Mouse (Mus musculus): ENCODE results near the gene Hs2st1. TPM values are rescaled to one million over a fixed set of nuclear protein-coding genes. Genes with fewer than 3 reads are reported as not detected.
"Not testable (repeated sequence)": the region's sequence is repeated elsewhere in the genome, so short reads cannot be mapped to it uniquely, and the experiment has no call there.

The Hs2st1 gene
- polyA plus RNA-seq, 1 experiment = 20.3 TPM

DNA sequence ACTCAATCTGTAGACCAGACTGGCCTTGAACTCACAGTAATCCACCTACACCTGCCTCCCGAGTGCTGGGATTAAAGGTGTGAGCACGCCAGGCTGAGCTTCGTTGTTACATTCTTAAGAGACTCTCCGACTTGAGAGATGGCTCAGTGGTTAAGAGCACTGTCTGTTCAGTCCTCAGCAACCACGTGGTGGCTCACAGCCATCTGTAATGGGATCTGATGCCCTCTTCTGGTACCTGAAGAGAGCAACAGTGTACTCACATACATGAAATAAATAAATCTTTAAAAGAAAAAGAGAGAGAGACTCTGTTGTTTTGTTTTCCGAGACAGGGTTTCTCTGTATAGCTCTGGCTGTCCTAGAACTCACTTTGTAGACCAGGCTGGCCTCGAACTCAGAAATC lies 35.8 kb upstream of the Hs2st1 start:
- not testable (repeated sequence) for H3K79me2 ChIP-seq (ENCODE audit: control insufficient read depth, insufficient read depth)

DNA sequence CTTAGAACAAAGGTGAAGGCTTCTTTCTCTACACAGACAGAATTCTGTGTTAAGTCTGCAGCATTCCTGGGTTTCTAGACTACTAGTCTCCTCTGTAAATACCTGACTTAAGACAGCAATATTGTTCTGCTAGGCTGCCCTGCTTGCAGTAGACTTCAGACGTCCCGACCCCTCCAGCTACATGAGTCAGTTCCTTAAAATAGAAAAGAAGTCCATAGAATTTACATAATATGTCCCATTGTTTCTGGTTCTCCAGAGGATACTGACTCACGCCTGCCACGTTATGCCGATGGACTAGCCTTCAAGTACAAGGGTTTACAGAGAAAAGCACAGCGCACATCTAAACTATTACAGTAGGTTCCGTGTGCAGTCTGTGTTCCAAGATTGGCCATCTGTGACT lies 34.2 kb upstream of the Hs2st1 start:
- TF ChIP-seq MYOG (IDR thresholded peaks at IDR 0.05; ENCODE audit: control insufficient read depth, extremely low read depth, insufficient read length) = no peak
- TF ChIP-seq MAX (IDR thresholded peaks at IDR 0.05) = peak; percentile 67
- Histone ChIP-seq H3K79me2 (ENCODE audit: control insufficient read depth, insufficient read depth) (no peaks in the 10 kb centered on the region), H3K36me3 (ENCODE audit: control insufficient read depth, insufficient read depth) (peaks cover 7% of the 10 kb centered on the region), H3ac (ENCODE audit: control insufficient read depth, insufficient read length, low read depth) (no peak overlapping the region), H3K27me3 (ENCODE audit: control insufficient read depth, insufficient read depth, insufficient read length) (no peaks in the 10 kb centered on the region), H3K4me3 (ENCODE audit: insufficient read depth, poor library complexity, severe bottlenecking) (no peak overlapping the region), H3K79me3 (ENCODE audit: low read depth) (no peaks in the 10 kb centered on the region)

More for the DNA sequence above, 35.8 kb upstream of the Hs2st1 start:
- H3K79me3 ChIP-seq (ENCODE audit: low read depth); H3K36me3 ChIP-seq (ENCODE audit: control insufficient read depth, insufficient read depth); H3K27me3 ChIP-seq (ENCODE audit: control insufficient read depth, insufficient read depth, insufficient read length); H3K4me3 ChIP-seq (ENCODE audit: insufficient read depth, poor library complexity, severe bottlenecking); H3ac ChIP-seq (ENCODE audit: control insufficient read depth, insufficient read length, low read depth): not testable (repeated sequence)
- TF ChIP-seq MAX (IDR thresholded peaks at IDR 0.05) (peak; percentile 34), USF1 (IDR thresholded peaks at IDR 0.05; ENCODE audit: low read depth) (peak; percentile 53)

DNA sequence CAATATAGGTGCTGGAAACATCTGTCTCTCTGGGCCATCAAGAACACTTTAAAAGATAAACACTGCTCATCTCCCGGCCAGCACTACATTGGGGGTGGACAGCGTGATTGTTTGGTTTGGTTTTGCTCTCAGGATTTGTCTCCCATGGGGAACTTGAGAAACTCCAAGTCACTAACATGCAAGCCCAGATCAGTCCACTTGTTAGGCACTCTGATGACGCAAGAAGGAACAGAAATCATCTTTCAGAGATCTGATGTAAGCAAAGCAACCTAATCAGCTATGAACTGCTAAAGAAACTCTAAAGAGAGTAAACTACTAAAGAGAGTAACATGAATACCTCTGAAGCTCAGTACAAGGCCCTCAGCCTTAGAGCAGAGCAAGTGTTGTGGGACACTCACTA lies 33.6 kb upstream of the Hs2st1 start:
- Histone ChIP-seq H3K36me3 (ENCODE audit: control insufficient read depth, insufficient read depth) (peaks cover 10% of the 10 kb centered on the region), H3K4me3 (ENCODE audit: insufficient read depth, poor library complexity, severe bottlenecking) (no peak overlapping the region), H3K27me3 (ENCODE audit: control insufficient read depth, insufficient read depth, insufficient read length) (no peaks in the 10 kb centered on the region), H3ac (ENCODE audit: control insufficient read depth, insufficient read length, low read depth) (no peak overlapping the region), H3K79me2 (ENCODE audit: control insufficient read depth, insufficient read depth) (no peaks in the 10 kb centered on the region), H3K79me3 (ENCODE audit: low read depth) (no peaks in the 10 kb centered on the region)
- TF ChIP-seq CEBPB (IDR thresholded peaks at IDR 0.05; ENCODE audit: low read depth) (peak; percentile 65), USF1 (IDR thresholded peaks at IDR 0.05; ENCODE audit: low read depth) (no peak)

DNA sequence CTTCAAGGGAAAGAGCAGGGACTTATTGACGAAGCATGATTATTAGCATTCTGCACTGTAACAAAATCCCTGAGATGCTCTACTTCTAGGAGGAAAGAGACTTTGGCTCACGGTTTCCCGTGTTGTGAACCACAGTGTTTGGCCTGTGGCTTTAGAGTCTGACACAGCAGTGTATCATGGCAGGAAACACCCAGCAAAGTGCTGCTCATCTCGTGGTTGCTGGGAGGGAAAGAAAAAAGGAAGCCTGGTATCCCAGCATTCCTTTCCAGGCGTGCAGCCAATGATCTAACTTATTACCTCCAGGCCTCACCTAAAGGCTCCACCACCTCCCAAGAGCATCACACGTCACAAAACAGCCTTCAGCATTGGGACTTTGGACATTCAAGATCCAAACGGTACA lies 32.8 kb upstream of the Hs2st1 start:
- Histone ChIP-seq H3K36me3 (ENCODE audit: control insufficient read depth, insufficient read depth) (peaks cover 17% of the 10 kb centered on the region), H3K4me3 (ENCODE audit: insufficient read depth, poor library complexity, severe bottlenecking) (no peak overlapping the region), H3K27me3 (ENCODE audit: control insufficient read depth, insufficient read depth, insufficient read length) (no peaks in the 10 kb centered on the region), H3K79me2 (ENCODE audit: control insufficient read depth, insufficient read depth) (no peaks in the 10 kb centered on the region), H3K79me3 (ENCODE audit: low read depth) (no peaks in the 10 kb centered on the region), H3ac (ENCODE audit: control insufficient read depth, insufficient read length, low read depth) (no peak overlapping the region)
- TF ChIP-seq CTCF (IDR thresholded peaks at IDR 0.05; ENCODE audit: control insufficient read depth, insufficient read depth, insufficient read length) (no peak), MAX (IDR thresholded peaks at IDR 0.05) (peak; percentile 88), USF1 (IDR thresholded peaks at IDR 0.05; ENCODE audit: low read depth) (no peak)

DNA sequence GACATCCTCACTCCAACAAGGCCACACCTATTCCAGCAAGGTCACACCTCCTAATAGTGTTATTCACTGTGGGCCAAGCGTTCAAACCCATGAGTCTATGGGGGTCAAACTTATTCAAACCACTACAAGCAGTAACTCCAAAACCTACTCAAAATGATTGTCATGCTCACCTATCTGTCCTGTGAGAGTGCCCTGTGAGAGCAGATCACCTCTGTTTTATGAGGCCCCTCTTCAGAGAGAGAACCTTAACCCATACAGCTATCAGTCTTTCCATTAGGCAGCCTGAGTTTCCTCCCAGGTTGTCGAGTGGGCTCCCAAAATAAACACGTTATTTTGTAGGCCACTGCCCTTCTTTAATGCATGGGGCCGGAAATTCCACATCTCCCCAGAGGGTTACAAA lies 32.4 kb upstream of the Hs2st1 start:
- TF ChIP-seq CEBPB (IDR thresholded peaks at IDR 0.05; ENCODE audit: low read depth) (no peak), USF1 (IDR thresholded peaks at IDR 0.05; ENCODE audit: low read depth) (no peak), MYOD1 (IDR thresholded peaks at IDR 0.05; ENCODE audit: control insufficient read depth, insufficient read length, low read depth) (no peak), FOSL1 (IDR thresholded peaks at IDR 0.05; ENCODE audit: insufficient read depth, low read length, poor library complexity, severe bottlenecking) (no peak), CTCF (IDR thresholded peaks at IDR 0.05; ENCODE audit: control insufficient read depth, insufficient read depth, insufficient read length) (no peak), MAX (IDR thresholded peaks at IDR 0.05) (no peak), MYOG (IDR thresholded peaks at IDR 0.05; ENCODE audit: control insufficient read depth, extremely low read depth, insufficient read length) (no peak)
- Histone ChIP-seq H3K4me3 (ENCODE audit: insufficient read depth, poor library complexity, severe bottlenecking) (no peak overlapping the region), H3K27me3 (ENCODE audit: control insufficient read depth, insufficient read depth, insufficient read length) (no peaks in the 10 kb centered on the region), H3ac (ENCODE audit: control insufficient read depth, insufficient read length, low read depth) (no peak overlapping the region), H3K36me3 (ENCODE audit: control insufficient read depth, insufficient read depth) (peaks cover 21% of the 10 kb centered on the region), H3K79me2 (ENCODE audit: control insufficient read depth, insufficient read depth) (no peaks in the 10 kb centered on the region), H3K79me3 (ENCODE audit: low read depth) (no peaks in the 10 kb centered on the region)

DNA sequence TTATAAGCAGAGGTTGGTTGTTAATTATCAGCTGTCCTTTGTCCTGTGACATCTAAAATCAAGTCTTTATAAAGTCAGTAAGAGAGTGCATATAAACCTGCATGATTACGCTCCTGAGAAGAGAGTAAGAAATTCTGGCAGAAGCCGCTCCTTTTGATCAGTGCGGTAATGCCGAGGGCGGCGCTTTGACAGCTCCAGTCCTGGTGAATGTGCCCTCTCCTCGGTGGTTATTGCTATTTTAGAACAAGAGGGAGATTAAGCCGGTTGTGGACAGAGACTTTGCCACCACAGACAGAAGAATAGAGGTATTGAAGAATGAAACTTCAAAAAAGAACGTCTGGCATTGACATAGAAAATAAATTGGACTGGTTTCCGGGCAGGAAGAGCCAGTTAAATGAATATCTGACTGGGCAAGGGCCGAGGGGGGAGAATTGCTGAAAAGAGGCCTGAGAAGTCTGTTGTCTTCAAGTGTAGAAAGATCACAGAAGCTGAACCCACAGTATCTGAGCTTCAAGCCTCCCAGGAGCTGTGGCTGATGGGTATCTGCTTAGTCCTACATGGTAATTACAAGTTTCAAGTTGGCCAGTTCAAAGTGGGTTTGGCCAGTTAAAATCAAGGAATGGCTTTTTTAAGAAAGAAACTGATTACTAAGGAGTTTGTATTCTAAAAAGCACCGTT lies 27.9 kb upstream of the Hs2st1 start:
- Histone ChIP-seq H3K79me2 (ENCODE audit: control insufficient read depth, insufficient read depth) (peaks cover 16% of the 10 kb centered on the region), H3K36me3 (ENCODE audit: control insufficient read depth, insufficient read depth) (peaks cover 51% of the 10 kb centered on the region), H3ac (ENCODE audit: control insufficient read depth, insufficient read length, low read depth) (no peak overlapping the region), H3K4me3 (ENCODE audit: insufficient read depth, poor library complexity, severe bottlenecking) (no peak overlapping the region), H3K79me3 (ENCODE audit: low read depth) (peaks cover 3% of the 10 kb centered on the region), H3K27me3 (ENCODE audit: control insufficient read depth, insufficient read depth, insufficient read length) (no peaks in the 10 kb centered on the region)
- no peak for TF ChIP-seq MYOG (IDR thresholded peaks at IDR 0.05; ENCODE audit: control insufficient read depth, extremely low read depth, insufficient read length)
- TF ChIP-seq FOSL1 (IDR thresholded peaks at IDR 0.05; ENCODE audit: insufficient read depth, low read length, poor library complexity, severe bottlenecking) = no peak
- no peak for TF ChIP-seq USF1 (IDR thresholded peaks at IDR 0.05; ENCODE audit: low read depth)
- TF ChIP-seq MYOD1 (IDR thresholded peaks at IDR 0.05; ENCODE audit: control insufficient read depth, insufficient read length, low read depth) = no peak
- TF ChIP-seq CTCF (IDR thresholded peaks at IDR 0.05; ENCODE audit: control insufficient read depth, insufficient read depth, insufficient read length) = no peak
- TF ChIP-seq CEBPB (IDR thresholded peaks at IDR 0.05; ENCODE audit: low read depth) = no peak
- no peak for TF ChIP-seq MAX (IDR thresholded peaks at IDR 0.05)

All from C2C12 (cell line).